Mouse (Mus musculus): ENCODE results near the gene Ldlrad2. TPM values are rescaled to one million over a fixed set of nuclear protein-coding genes. Genes with fewer than 3 reads are reported as not detected.

The Ldlrad2 gene
- not detected for polyA plus RNA-seq (2021)

- ATAC-seq (no peak), DNase-seq (ENCODE audit: low read depth, low spot score) (no peak)
- in situ Hi-C loops (cut with MboI; ENCODE audit: low pct_unique_long_range_greater_than_20kb): no loop called here
- ChIA-PET CTCF (no interaction called here), POLR2A (no interaction called here)
- H3K27me3 ChIP-seq: no peaks in the 10 kb centered on the region
- no peak for TF ChIP-seq CTCF (IDR thresholded peaks at IDR 0.05)
Measured at GRCm38 (mm10) chr4:137574469-137574868, at the start of gene Ldlrad2. TSS of gene Ldlrad2 (minus strand) at chr4:137574569.

GRCm38 (mm10) chr4:137622847-137623246 is 48.5 kb upstream of the Ldlrad2 start:
- no peaks in the 10 kb centered on the region for H3K27me3 ChIP-seq
- TF ChIP-seq CTCF (IDR thresholded peaks at IDR 0.05): no peak
- in situ Hi-C loops (cut with MboI; ENCODE audit: low pct_unique_long_range_greater_than_20kb): no loop called here
- ATAC-seq (no peak), DNase-seq (ENCODE audit: low read depth, low spot score) (no peak)
- ChIA-PET CTCF (no interaction called here), POLR2A (no interaction called here)

GRCm38 (mm10) chr4:137610256-137610655 is 35.9 kb upstream of the Ldlrad2 start:
- CTCF ChIA-PET: no interaction called here
- TF ChIP-seq CTCF (IDR thresholded peaks at IDR 0.05): no peak
- POLR2A ChIA-PET: no interaction called here
- in situ Hi-C loops (cut with MboI; ENCODE audit: low pct_unique_long_range_greater_than_20kb): no loop called here
- no peak for DNase-seq (ENCODE audit: low read depth, low spot score)
- no peak for ATAC-seq
- no peaks in the 10 kb centered on the region for H3K27me3 ChIP-seq

GRCm38 (mm10) chr4:137609702-137610101 is 35.3 kb upstream of the Ldlrad2 start:
- CTCF ChIA-PET: no interaction called here
- peak; percentile 35 for ATAC-seq

GRCm38 (mm10) chr4:137609281-137609680 is 34.9 kb upstream of the Ldlrad2 start:
- no peaks in the 10 kb centered on the region for H3K27me3 ChIP-seq
- DNase-seq (ENCODE audit: low read depth, low spot score) (no peak), ATAC-seq (no peak)
- TF ChIP-seq CTCF (IDR thresholded peaks at IDR 0.05): no peak
- ChIA-PET CTCF (no interaction called here), POLR2A (no interaction called here)
- in situ Hi-C loops (cut with MboI; ENCODE audit: low pct_unique_long_range_greater_than_20kb): no loop called here

More at GRCm38 (mm10) chr4:137609702-137610101, 35.3 kb upstream of the Ldlrad2 start:
- DNase-seq (ENCODE audit: low read depth, low spot score): no peak
- H3K27me3 ChIP-seq: no peaks in the 10 kb centered on the region
- TF ChIP-seq CTCF (IDR thresholded peaks at IDR 0.05): no peak
- POLR2A ChIA-PET: no interaction called here
- in situ Hi-C loops (cut with MboI; ENCODE audit: low pct_unique_long_range_greater_than_20kb): no loop called here

- POLR2A ChIA-PET: no interaction called here
Measured at GRCm38 (mm10) chr4:137607023-137607422, 32.7 kb upstream of the Ldlrad2 start.

GRCm38 (mm10) chr4:137603449-137604171 is 29.2 kb upstream of the Ldlrad2 start:
- in situ Hi-C loops (cut with MboI; ENCODE audit: low pct_unique_long_range_greater_than_20kb): no loop called here
- POLR2A ChIA-PET: no interaction called here
- ATAC-seq: no peak

More at GRCm38 (mm10) chr4:137607023-137607422, 32.7 kb upstream of the Ldlrad2 start:
- TF ChIP-seq CTCF (IDR thresholded peaks at IDR 0.05): no peak
- no peak for DNase-seq (ENCODE audit: low read depth, low spot score)
- CTCF ChIA-PET: no interaction called here
- ATAC-seq: no peak
- in situ Hi-C loops (cut with MboI; ENCODE audit: low pct_unique_long_range_greater_than_20kb): no loop called here
- no peaks in the 10 kb centered on the region for H3K27me3 ChIP-seq

GRCm38 (mm10) chr4:137598577-137598976 is 24.2 kb upstream of the Ldlrad2 start:
- POLR2A ChIA-PET: no interaction called here
- TF ChIP-seq CTCF (IDR thresholded peaks at IDR 0.05): no peak
- CTCF ChIA-PET: no interaction called here

More at GRCm38 (mm10) chr4:137603449-137604171, 29.2 kb upstream of the Ldlrad2 start:
- no peak for TF ChIP-seq CTCF (IDR thresholded peaks at IDR 0.05)
- CTCF ChIA-PET: no interaction called here
- H3K27me3 ChIP-seq: no peaks in the 10 kb centered on the region
- no peak for DNase-seq (ENCODE audit: low read depth, low spot score)

GRCm38 (mm10) chr4:137597098-137597630 is 22.8 kb upstream of the Ldlrad2 start:
- no peaks in the 10 kb centered on the region for H3K27me3 ChIP-seq
- in situ Hi-C loops (cut with MboI; ENCODE audit: low pct_unique_long_range_greater_than_20kb): no loop called here
- DNase-seq (ENCODE audit: low read depth, low spot score) (no peak), ATAC-seq (no peak)
- TF ChIP-seq CTCF (IDR thresholded peaks at IDR 0.05): no peak
- ChIA-PET CTCF (no interaction called here), POLR2A (no interaction called here)

More at GRCm38 (mm10) chr4:137598577-137598976, 24.2 kb upstream of the Ldlrad2 start:
- in situ Hi-C loops (cut with MboI; ENCODE audit: low pct_unique_long_range_greater_than_20kb): no loop called here
- no peaks in the 10 kb centered on the region for H3K27me3 ChIP-seq
- no peak for DNase-seq (ENCODE audit: low read depth, low spot score)
- ATAC-seq: no peak

GRCm38 (mm10) chr4:137594496-137595270 is 20.3 kb upstream of the Ldlrad2 start:
- no peak for TF ChIP-seq CTCF (IDR thresholded peaks at IDR 0.05)
- no peak for ATAC-seq
- no peaks in the 10 kb centered on the region for H3K27me3 ChIP-seq
- POLR2A ChIA-PET: interaction anchor here (1.2 kb wide), 1 partner anchor 51 kb away, joined by 3 read pairs; no protein-coding TSS in a partner anchor
- in situ Hi-C loops (cut with MboI; ENCODE audit: low pct_unique_long_range_greater_than_20kb): no loop called here
- CTCF ChIA-PET: no interaction called here
- no peak for DNase-seq (ENCODE audit: low read depth, low spot score)

All from Patski (cell line).